Mouse (Mus musculus): ENCODE data around the gene Cubn.

Cubn gene

GRCm38 (mm10) chr2:13491734-13492133, at the start of gene Cubn:
Gene Cubn (minus strand): TSS chr2:13491813.
- DNase-seq = no peak

DNA sequence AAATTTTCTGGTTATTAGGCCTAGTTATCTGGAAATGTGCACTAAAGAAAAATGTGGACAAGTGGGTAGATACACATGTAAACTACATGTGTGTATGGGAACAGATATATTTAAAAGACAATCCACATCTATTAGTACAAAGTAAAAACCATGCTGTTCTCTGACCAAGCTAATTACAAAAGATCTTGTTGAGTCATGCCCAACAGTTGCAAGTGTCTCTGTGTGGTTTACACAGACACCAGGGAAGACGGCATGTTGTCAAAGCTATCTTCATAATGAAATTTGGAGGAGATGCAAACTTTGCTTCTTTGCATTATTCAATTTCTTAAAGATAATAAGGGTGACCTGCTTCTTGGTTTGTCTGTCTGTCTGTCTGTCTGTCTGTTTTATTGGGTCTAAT, 48.2 kb upstream of the Cubn start:
- no peak for DNase-seq

GRCm38 (mm10) chr2:13538704-13539377, 47.2 kb upstream of the Cubn start:
- no peak for DNase-seq

- no peak for DNase-seq
Measured at GRCm38 (mm10) chr2:13538258-13538657, 46.6 kb upstream of the Cubn start.

GRCm38 (mm10) chr2:13537733-13538132, 46.1 kb upstream of the Cubn start:
- no peak for DNase-seq

GRCm38 (mm10) chr2:13536747-13537146, 45.1 kb upstream of the Cubn start:
- no peak for DNase-seq

- DNase-seq = no peak
Measured at GRCm38 (mm10) chr2:13530639-13531038, 39.0 kb upstream of the Cubn start.

GRCm38 (mm10) chr2:13529253-13529933, 37.8 kb upstream of the Cubn start:
- no peak for DNase-seq

GRCm38 (mm10) chr2:13527531-13527930, 35.9 kb upstream of the Cubn start:
- DNase-seq = peak; percentile 7 to 17

GRCm38 (mm10) chr2:13527125-13527524, 35.5 kb upstream of the Cubn start:
- no peak for DNase-seq

DNA sequence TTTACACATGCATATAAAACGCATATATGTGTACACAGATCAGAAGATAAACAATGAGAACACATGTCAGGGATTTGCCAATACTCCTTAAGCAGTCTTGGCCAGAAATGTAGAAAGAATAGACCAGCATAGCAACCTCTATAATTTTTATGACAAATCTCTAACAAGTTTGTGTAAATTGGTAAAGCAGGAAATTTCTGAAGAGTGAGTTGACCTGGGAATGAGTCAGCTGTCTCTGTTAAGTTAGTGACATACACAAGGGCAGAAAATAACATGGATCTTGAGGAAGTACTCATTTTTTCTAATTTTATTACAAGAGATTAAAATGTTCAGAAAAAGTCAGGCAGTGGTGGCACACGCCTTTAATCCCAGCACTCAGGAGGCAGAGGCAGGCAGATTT, 34.6 kb upstream of the Cubn start:
- DNase-seq = no peak

DNA sequence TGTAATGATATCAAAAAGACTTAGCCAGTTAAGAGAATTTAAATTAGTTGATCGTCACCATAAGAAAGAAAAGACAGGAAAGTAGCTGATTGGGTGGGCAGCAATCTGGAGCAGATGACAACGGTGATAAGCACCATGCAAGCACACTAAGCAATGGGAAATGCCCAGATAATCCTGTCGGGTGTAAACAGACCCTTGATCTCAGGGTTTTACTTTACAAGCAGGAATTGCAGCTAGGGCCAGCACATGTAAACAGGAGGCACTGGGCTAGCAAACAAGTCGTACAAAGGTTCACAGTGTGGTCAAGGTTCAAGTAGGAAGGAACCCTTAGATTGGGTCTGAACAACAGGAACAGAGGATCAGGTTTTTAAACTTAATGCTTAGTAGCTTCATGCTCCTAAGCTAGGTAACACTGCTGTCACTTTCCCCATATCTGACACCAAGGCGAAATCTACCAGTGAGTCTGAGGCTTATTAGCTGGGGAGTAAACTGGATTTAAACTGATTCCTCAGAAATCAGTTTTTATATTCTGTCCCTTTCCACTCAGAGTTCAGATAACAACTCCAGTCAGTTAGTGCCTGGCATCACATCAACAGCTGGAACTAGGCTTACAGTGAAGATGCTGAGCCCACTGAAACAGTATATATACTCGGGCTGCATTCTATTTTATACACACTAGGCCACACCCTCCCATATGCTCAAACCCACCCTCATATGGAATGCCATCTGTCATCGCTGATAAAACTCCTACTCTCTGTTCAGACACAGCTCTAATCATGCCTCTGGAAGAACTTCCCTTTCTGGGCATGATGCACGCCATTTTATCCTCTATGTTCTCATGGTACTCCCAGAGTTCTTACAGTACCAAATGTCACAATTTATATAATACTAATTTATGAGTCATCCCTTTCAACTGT, 32.2 kb upstream of the Cubn start:
- no peak for DNase-seq

DNA sequence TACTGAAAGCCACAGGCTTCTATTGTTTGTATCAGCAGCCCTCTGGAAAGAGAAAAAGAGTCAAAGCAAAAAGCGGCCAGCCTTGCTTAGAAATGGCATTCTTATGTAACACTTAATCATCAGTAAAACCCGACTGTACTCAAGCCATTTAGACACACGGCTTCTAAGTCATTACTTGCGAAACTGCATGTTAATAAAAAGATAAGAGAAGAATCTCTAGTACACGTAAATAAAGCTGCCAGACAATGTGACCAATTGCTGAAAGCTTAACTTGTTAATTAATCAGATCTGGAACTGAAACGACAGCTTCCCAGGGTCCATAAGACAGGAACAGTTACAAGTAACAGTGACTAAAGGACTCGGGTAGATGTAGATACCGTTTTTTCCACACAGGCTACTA, 30.5 kb upstream of the Cubn start:
- no peak for DNase-seq

DNA sequence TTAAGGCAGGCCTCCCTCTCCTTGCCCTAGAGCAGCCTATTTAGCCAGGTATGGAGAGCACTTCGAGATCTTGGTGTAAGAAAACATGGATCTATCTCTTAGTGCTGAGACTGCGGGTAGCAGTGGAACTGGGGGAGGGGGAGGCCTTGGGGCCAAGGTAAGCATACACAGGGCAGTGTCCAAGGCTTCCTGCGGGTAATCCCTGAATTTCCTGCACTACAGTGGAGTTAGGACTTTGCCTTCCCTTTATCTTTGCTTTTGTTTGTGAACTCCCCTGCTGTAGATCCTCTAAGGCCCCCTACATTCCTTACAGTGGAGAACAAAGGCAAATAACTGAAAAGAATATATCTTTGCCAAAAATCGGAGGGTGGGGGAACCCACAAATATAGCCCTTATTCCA, 23.3 kb upstream of the Cubn start:
- no peak for DNase-seq

DNA sequence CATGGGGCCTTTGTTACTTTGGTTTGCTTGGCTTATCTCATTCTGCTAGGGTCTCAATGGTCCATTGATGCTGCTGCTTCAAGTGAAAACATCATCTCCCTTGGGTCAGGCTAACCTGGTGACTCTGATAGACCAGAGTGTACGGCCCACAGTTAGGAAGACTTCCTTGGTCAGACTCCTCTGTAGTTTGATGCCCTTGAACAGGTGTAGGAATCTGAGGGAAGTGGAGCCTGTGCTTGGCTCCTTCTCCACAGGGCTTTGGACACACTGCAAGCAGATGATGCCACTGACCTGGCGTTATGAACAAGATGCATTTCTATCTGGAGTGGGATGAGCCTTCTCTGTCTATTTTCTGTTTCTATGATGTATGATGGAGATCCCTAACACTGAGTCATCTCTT, 11.1 kb upstream of the Cubn start:
- DNase-seq = no peak

- DNase-seq = no peak
Measured at GRCm38 (mm10) chr2:13501553-13501952, 9.9 kb upstream of the Cubn start.

- DNase-seq = no peak
Measured at GRCm38 (mm10) chr2:13500298-13500999, 8.8 kb upstream of the Cubn start.

DNA sequence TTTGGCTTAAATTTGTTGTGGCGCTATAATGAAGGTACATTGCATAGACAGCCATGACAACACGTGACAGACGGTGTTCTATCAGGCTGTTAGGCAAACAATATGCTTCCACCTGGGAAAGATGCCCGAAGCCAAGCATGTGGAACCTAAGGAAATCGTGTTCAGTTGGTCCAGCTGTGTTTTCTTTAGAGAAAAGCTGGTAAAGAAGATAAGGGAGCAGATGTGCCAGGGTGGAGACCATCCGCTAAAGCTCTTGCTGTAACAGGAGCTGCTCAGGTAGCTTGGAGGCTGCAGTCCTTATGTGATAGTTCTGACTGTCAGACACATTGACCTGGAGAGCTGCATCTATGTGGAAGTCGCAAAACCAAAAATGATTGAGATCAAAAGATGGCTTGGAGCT, 7.6 kb upstream of the Cubn start:
- DNase-seq = no peak

GRCm38 (mm10) chr2:13496087-13496486, 4.5 kb upstream of the Cubn start:
- no peak for DNase-seq

- no peak for DNase-seq
Measured at GRCm38 (mm10) chr2:13492927-13493326, 1.3 kb upstream of the Cubn start.

GRCm38 (mm10) chr2:13490480-13490879, 1.1 kb downstream of the Cubn start:
- no peak for DNase-seq

DNA sequence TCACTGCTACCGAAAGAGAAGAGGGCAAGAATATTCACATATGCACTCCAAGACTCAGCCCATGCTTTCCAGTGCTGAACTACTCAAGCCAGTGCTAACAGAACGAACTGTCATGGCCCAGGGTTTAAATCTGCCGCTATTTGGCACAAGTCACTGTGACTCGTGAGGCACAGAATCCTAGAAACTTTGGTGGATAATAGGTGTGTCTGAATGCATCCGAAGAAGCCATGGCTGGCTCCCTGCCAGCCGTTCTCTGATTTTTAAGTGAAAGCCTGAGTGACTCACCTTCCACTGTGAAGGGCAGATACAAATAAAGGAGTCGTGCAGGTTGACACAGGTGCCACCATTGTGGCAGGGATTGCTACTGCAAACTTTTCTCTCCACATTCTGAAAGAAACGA, 5.1 kb downstream of the Cubn start:
- no peak for DNase-seq

GRCm38 (mm10) chr2:13484566-13484965, 7.0 kb downstream of the Cubn start:
- no peak for DNase-seq
